Mouse (Mus musculus) embryonic facial prominence, embryonic 11.5 days (tissue): ENCODE measurements around the gene Ccdc125. TPM values are rescaled to one million over a fixed set of nuclear protein-coding genes. Genes with fewer than 3 reads are reported as not detected.

Source experiments
- ATAC-seq: fragments of 200-750 bp; cut with Nextera tagmentation; replicated peaks from 2 replicates; pipeline ENCODE4 v1.8.0; 2017; ENCODE audit warnings: low read depth; ENCODE audit not compliant: insufficient number of reproducible peaks, low FRiP score, low TSS enrichment
- DNase-seq: peaks from one replicate; pipeline ENCODE4 v3.0.0-alpha.2; 2015; ENCODE audit warnings: low spot score
- H3K27ac ChIP-seq: fragments of 300-500 bp; sonication (generic); replicated peaks from 2 replicates; pipeline ENCODE4 v1.5.1; 2014; ENCODE audit warnings: mild to moderate bottlenecking, low read depth, low read length, control low read depth
- H3K27me3 ChIP-seq: fragments of 300-500 bp; sonication (generic); 2 replicates; pipeline ENCODE4 v1.6.1; 2014; ENCODE audit warnings: mild to moderate bottlenecking, low read length, moderate library complexity, mixed read lengths; ENCODE audit not compliant: control insufficient read depth, insufficient read depth
- H3K36me3 ChIP-seq: fragments of 300-500 bp; sonication (generic); replicated peaks from 2 replicates; pipeline ENCODE4 v1.6.1; 2014; ENCODE audit warnings: low read depth, mild to moderate bottlenecking, low read length, moderate library complexity, mixed read lengths; ENCODE audit not compliant: control insufficient read depth, insufficient read depth
- H3K4me1 ChIP-seq: fragments of 300-500 bp; sonication (generic); 2 replicates; pipeline ENCODE4 v1.6.1; 2014; ENCODE audit warnings: low read length, mixed read lengths; ENCODE audit not compliant: control insufficient read depth, insufficient read depth
- H3K4me2 ChIP-seq: fragments of 300-500 bp; sonication (generic); 2 replicates; pipeline ENCODE4 v1.6.1; 2014; ENCODE audit warnings: low read depth, mild to moderate bottlenecking, control low read depth, low read length, moderate library complexity
- H3K4me3 ChIP-seq: fragments of 300-500 bp; sonication (generic); 2 replicates; pipeline ENCODE4 v1.5.1; 2014; ENCODE audit warnings: low read depth, low read length, control low read depth
- H3K9ac ChIP-seq: fragments of 300-500 bp; sonication (generic); replicated peaks from 2 replicates; pipeline ENCODE4 v1.6.1; 2014; ENCODE audit warnings: mild to moderate bottlenecking, control low read depth, low read length
- H3K9me3 ChIP-seq: fragments of 300-500 bp; sonication (generic); replicated peaks from 2 replicates; pipeline ENCODE4 v1.6.1; 2016; ENCODE audit warnings: mild to moderate bottlenecking, low read length, inconsistent platforms, mixed read lengths; ENCODE audit not compliant: control insufficient read depth
- WGBS: fragments of 180-500 bp; shearing (Covaris S2); extraction: QIAGEN DNeasy Blood & Tissue Kit; methylation state at CpG from one replicate; pipeline ENCODE4 v1.1.7; 2014; 5-methylcytosine and 5-hydroxymethylcytosine counted together
- polyA plus RNA-seq: library from polyadenylated mRNA; unstranded; fragments of >200 nt; fragmentation: Nextera tagmentation; extraction: Ambion mirVana; gene quantifications from 2 replicates; pipeline ENCODE4 v1.2.1, GENCODE M21; 2014

Ccdc125 gene
- polyA plus RNA-seq, 1 experiment from 2014 or later = 4.1 TPM

GRCm38 (mm10) chr13:100658091-100658490 is 11.4 kb upstream of the Ccdc125 start:
- ATAC-seq = no peak
- Histone ChIP-seq H3K9me3 (no peaks in the 10 kb centered on the region), H3K36me3 (no peaks in the 10 kb centered on the region), H3K27ac (no peak overlapping the region), H3K4me1 (no peaks in the 10 kb centered on the region), H3K27me3 (no peaks in the 10 kb centered on the region), H3K4me2 (no peak overlapping the region), H3K9ac (no peak overlapping the region), H3K4me3 (no peak overlapping the region)
- no peak for DNase-seq
- WGBS = 92% methylated on average over 5 of the region's 5 CpGs

GRCm38 (mm10) chr13:100659864-100660456 is 9.6 kb upstream of the Ccdc125 start:
- no peaks in the 10 kb centered on the region for H3K36me3 ChIP-seq
- H3K9ac ChIP-seq = no peak overlapping the region
- H3K4me3 ChIP-seq = no peak overlapping the region
- H3K27me3 ChIP-seq = no peaks in the 10 kb centered on the region
- ATAC-seq = no peak
- no peaks in the 10 kb centered on the region for H3K9me3 ChIP-seq
- no peak overlapping the region for H3K4me2 ChIP-seq
- 49% methylated on average over 4 of the region's 4 CpGs for WGBS
- H3K27ac ChIP-seq = no peak overlapping the region
- DNase-seq = peak; percentile 84
- H3K4me1 ChIP-seq = no peaks in the 10 kb centered on the region

DNA sequence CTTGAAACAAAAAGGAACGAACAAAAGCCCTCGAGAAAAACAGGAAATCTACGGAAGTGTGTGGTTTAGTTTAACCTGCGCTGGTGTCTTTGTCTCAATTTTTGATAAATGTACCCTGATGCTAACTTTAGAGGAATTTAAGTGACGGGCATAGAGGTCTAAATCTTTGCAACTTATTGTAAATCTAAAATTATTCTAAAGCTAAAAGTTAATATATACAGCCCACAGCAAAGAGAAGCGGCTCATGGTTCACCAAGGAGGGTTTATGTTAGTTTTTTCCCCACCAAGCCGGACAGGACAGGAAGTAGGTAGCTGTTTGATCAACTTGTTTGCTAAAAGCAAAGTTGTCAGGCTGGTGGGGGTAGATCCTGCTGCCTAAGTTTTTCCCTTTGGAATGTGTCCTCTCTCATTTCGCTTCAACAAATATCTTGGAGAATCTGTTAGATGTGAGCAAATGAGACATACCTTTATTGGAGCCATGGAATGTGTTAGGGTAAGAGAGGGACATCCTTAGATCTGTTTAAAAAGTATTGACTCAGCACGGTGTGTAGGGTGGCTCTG is 744 bp downstream of the Ccdc125 start:
- Histone ChIP-seq H3K4me2 (peak overlapping the region; percentile 43; the same call in 1 of the 2 replicates), H3K4me3 (peak overlapping the region; percentile 32), H3K36me3 (no peaks in the 10 kb centered on the region), H3K27me3 (no peaks in the 10 kb centered on the region), H3K9ac (no peak overlapping the region), H3K4me1 (no peaks in the 10 kb centered on the region), H3K9me3 (no peaks in the 10 kb centered on the region), H3K27ac (no peak overlapping the region)
- no peak for ATAC-seq
- peak; percentile 21 for DNase-seq
- WGBS = 57% methylated on average over 9 of the region's 9 CpGs

DNA sequence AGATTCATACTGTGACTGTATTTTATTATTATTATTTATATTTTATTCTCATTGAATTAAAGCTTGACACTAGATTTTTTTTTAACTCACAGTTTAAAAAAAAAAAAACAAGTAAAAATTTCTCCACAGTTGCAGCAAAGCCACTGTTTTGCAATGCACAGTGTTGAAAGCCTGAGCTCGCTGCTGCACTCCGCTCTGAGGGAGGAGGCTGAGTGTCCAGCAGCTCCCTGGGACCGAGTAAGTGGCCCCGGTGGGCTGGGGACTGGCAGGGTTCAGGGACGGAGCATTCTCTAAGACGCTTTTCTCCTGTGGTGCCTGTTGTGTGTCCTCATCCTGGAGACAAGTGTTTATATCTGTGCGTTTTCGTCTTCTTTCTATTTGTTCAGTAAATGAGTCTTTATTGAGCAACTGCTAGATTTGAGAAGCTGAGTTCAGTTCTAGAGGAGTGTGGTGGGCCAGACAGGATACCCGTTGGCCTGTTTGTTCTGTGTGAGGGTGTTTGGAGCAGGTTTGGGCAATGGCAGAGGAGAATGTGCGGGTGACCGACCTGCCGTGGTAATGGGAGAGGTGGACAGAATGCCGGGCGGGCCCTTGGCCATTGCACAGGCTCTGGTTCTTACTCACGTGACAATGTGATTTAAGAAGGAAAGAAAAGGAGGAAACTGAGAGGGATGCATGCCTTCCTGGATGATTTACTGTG is 6.6 kb downstream of the Ccdc125 start:
- 89% methylated on average over 15 of the region's 15 CpGs for WGBS

GRCm38 (mm10) chr13:100681615-100682014 is 12.1 kb downstream of the Ccdc125 start:
- ATAC-seq (no peak), DNase-seq (no peak)
- WGBS = 87% methylated on average over 8 of the region's 8 CpGs
- Histone ChIP-seq H3K9me3 (no peaks in the 10 kb centered on the region), H3K4me1 (no peaks in the 10 kb centered on the region), H3K4me3 (no peak overlapping the region), H3K4me2 (no peak overlapping the region), H3K9ac (no peak overlapping the region), H3K27me3 (no peaks in the 10 kb centered on the region), H3K36me3 (no peaks in the 10 kb centered on the region), H3K27ac (no peak overlapping the region)

More for the DNA sequence above, 6.6 kb downstream of the Ccdc125 start:
- Histone ChIP-seq H3K4me1 (no peaks in the 10 kb centered on the region), H3K27me3 (no peaks in the 10 kb centered on the region), H3K9me3 (no peaks in the 10 kb centered on the region), H3K36me3 (no peaks in the 10 kb centered on the region), H3K9ac (no peak overlapping the region), H3K4me3 (no peak overlapping the region), H3K4me2 (no peak overlapping the region), H3K27ac (no peak overlapping the region)
- ATAC-seq = no peak
- no peak for DNase-seq

DNA sequence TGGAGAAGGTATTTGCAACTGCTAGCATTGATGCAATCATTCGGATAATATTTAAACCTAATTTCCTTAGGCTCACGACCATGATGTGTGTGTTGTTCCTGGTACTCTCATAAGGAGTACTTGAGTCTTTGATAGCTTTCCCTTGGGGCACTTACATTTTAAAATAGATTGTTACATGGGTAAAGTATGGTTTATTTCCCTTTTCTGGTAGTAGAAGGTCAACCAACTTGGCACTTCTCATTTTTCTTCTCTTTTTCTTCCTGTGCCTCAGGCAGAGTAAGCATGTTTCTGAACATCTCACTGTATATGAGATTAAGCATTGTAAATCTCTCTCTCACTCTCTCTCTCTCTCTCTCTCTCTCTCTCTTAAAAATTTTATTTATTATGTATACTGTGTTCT is 13.3 kb downstream of the Ccdc125 start:
- no peak for ATAC-seq
- 80% methylated on average over 2 of the region's 2 CpGs for WGBS

DNA sequence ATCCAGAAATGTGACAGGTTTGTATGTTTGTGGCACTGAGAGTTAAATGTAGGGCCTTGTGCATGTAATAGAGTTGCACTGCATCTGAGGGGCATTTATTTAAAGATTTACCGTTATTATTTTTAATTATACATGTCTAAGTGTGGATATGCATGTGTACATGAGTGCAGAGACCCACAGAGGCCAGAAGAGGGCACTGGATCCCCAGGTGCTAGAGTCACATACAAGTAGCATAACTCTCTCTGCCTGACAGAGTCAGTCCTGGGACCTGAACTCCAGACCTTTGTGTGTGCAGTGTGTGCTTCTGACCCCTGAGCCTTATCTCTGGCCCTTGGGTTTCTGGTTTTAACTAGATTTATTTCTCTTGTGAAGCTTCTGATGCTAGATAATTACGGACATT is 14.8 kb downstream of the Ccdc125 start:
- ATAC-seq (no peak), DNase-seq (no peak)
- no peak overlapping the region for H3K27ac ChIP-seq
- H3K9me3 ChIP-seq = no peaks in the 10 kb centered on the region
- no peak overlapping the region for H3K4me3 ChIP-seq
- H3K36me3 ChIP-seq = no peaks in the 10 kb centered on the region
- H3K4me2 ChIP-seq = no peak overlapping the region
- H3K27me3 ChIP-seq = no peaks in the 10 kb centered on the region
- H3K9ac ChIP-seq = no peak overlapping the region
- H3K4me1 ChIP-seq = no peaks in the 10 kb centered on the region
- WGBS = 70% methylated on average over 2 of the region's 2 CpGs

More for the DNA sequence above, 13.3 kb downstream of the Ccdc125 start:
- no peak for DNase-seq
- no peak overlapping the region for H3K27ac ChIP-seq
- no peaks in the 10 kb centered on the region for H3K36me3 ChIP-seq
- no peak overlapping the region for H3K4me3 ChIP-seq
- no peak overlapping the region for H3K9ac ChIP-seq
- no peak overlapping the region for H3K4me2 ChIP-seq
- no peaks in the 10 kb centered on the region for H3K9me3 ChIP-seq
- H3K4me1 ChIP-seq = no peaks in the 10 kb centered on the region
- H3K27me3 ChIP-seq = no peaks in the 10 kb centered on the region

DNA sequence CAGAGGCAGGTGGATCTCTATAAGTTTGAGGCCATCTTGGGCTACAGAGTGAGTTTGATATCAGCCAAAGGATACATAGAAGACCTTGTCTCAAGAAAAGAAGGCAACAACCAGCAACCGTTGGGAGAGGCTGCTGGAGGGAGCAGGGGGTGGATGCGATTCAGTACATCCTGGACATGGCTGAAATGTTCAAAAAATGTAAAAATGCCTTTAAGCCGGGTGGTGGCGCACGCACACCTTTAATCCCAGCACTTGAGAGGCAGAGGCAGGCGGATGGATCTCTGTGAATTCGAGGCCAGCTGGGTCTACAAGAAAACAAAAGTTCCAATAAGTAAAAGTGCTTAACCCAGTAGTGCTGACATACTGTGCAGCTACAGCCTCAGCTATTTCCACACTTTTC is 18.0 kb downstream of the Ccdc125 start:
- no peak for DNase-seq
- Histone ChIP-seq H3K4me2 (no peak overlapping the region), H3K27ac (no peak overlapping the region), H3K36me3 (no peaks in the 10 kb centered on the region), H3K9me3 (no peaks in the 10 kb centered on the region), H3K27me3 (no peaks in the 10 kb centered on the region), H3K4me1 (no peaks in the 10 kb centered on the region), H3K4me3 (no peak overlapping the region), H3K9ac (no peak overlapping the region)
- 62% methylated on average over 7 of the region's 7 CpGs for WGBS
- ATAC-seq = no peak
